Mouse (Mus musculus): Measurements from ENCODE around the gene Smarcd3. TPM values are rescaled to one million over a fixed set of nuclear protein-coding genes. Genes with fewer than 3 reads are reported as not detected.
A peak's percentile ranks its signal among the peaks of the same experiment; 100 is the strongest.

Smarcd3 gene
- polyA plus RNA-seq, 1 experiment from 2014 or later = 78.4 TPM

DNA sequence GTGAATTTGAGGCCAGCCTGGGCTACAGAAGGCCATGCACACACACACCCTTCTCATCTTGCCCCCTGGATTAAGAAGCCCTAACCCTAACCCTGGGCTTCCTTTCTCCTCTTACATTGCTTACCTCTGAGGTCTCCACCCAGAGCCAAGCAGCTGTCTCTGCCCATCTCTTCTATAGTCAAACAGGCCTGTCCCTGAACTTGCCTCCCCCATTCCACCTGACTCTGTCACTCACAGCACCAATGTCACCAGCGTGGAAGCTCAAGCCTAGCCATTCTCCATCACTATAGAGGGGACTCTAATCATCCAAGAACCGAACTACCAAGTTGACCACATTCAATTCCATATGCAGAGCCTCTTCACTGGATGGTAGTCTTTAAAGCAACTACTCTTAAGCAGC is 24.0 kb downstream of the Smarcd3 start:
- Histone ChIP-seq H3K4me3 (ENCODE audit: control insufficient read depth in 1 of 2, insufficient read depth in 1 of 2, low read depth in 1 of 2, low read length in 2 of 2) (peak overlapping the region in 1 of 2 experiments; percentile 84; a peak in 2 of 4 replicates), H3K27ac (replicated peaks in 1 of 2; ENCODE audit: control insufficient read depth in 1 of 2, insufficient read depth in 1 of 2, low read depth in 2 of 2, low read length in 2 of 2) (peak overlapping the region in 1 of 2 experiments; percentile 100; a peak in 2 of 4 replicates)

DNA sequence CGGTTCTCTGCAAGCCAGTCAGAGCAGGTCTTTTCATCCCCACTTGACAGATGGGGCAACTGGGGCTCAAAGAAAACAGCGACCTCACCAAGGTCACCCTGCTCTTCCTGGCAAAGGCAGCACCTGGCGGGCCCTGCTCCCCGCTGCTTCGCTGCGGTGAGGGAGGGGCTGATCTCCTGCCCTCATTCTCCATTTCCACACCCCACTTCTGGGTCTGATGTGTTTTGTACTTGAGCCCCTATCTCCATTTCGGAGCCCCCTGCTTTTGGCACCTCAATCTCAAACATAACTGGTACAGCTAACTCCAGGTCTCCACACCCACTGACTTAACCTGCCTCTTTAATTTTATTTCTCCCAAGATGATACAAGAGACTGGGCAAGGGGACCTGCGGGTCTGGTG is 25.1 kb downstream of the Smarcd3 start:
- no peaks in the 10 kb centered on the region for H3K9me3 ChIP-seq (ENCODE audit: control insufficient read depth, low read length)
- no peak for ATAC-seq (ENCODE audit: insufficient number of reproducible peaks, insufficient read depth, low FRiP score, low read depth)
- H3K27me3 ChIP-seq (ENCODE audit: control insufficient read depth, insufficient read depth, low read length) = no peaks in the 10 kb centered on the region
- peak overlapping the region in 1 of 2 experiments; percentile 28; a peak in 2 of 4 replicates for H3K27ac ChIP-seq (replicated peaks in 1 of 2; ENCODE audit: control insufficient read depth in 1 of 2, insufficient read depth in 1 of 2, low read depth in 2 of 2, low read length in 2 of 2)
- peak overlapping the region; percentile 94 for H3K4me2 ChIP-seq (ENCODE audit: low read length)
- H3K4me3 ChIP-seq (ENCODE audit: control insufficient read depth in 1 of 2, insufficient read depth in 1 of 2, low read depth in 1 of 2, low read length in 2 of 2) = peak overlapping the region; percentile 47 to 52
- peaks cover 27% of the 10 kb centered on the region for H3K36me3 ChIP-seq (ENCODE audit: control insufficient read depth, insufficient read depth, low read length)
- WGBS = 12% methylated on average over 8 of the region's 8 CpGs
- H3K9ac ChIP-seq (ENCODE audit: low read length) = peak overlapping the region; percentile 76
- peaks cover 36 to 45% of the 10 kb centered on the region in 2 experiments for H3K4me1 ChIP-seq (ENCODE audit: control insufficient read depth in 2 of 2, insufficient read depth in 2 of 2, low read length in 2 of 2)

More for the DNA sequence above, 24.0 kb downstream of the Smarcd3 start:
- 61% methylated on average over 2 of the region's 2 CpGs for WGBS
- ATAC-seq (ENCODE audit: insufficient number of reproducible peaks, insufficient read depth, low FRiP score, low read depth) = no peak
- H3K9me3 ChIP-seq (ENCODE audit: control insufficient read depth, low read length) = no peaks in the 10 kb centered on the region
- H3K4me1 ChIP-seq (ENCODE audit: control insufficient read depth in 2 of 2, insufficient read depth in 2 of 2, low read length in 2 of 2) = peaks cover 39 to 51% of the 10 kb centered on the region in 2 experiments
- peak overlapping the region; percentile 91 for H3K4me2 ChIP-seq (ENCODE audit: low read length)
- no peaks in the 10 kb centered on the region for H3K27me3 ChIP-seq (ENCODE audit: control insufficient read depth, insufficient read depth, low read length)
- H3K9ac ChIP-seq (ENCODE audit: low read length) = peak overlapping the region; percentile 95
- H3K36me3 ChIP-seq (ENCODE audit: control insufficient read depth, insufficient read depth, low read length) = peaks cover 16% of the 10 kb centered on the region

DNA sequence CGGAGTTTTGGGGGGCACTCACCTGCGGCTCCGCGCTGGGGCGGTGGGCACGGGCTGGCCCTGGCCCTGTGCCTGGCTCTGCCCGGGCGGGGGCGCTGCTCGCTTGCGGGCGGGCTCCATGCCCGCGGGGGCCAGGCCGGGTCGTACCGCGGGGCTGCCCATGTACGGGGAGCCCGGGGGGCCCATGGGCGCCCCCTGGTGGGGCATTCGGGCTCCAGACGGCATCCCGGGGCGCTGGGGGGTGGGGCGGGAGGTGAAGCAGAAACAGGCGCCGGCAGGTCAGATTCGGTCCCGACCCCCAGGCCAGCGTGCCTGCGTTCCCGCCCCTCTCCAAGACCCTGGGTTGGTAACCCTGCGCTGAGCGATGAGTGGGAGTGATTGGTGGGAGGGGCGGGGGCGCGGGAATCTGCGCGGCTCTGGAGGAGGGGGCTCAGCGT is 25.6 kb downstream of the Smarcd3 start:
- 2% methylated on average over 33 of the region's 41 CpGs for WGBS
- Histone ChIP-seq H3K4me2 (ENCODE audit: low read length) (peak overlapping the region; percentile 94), H3K9ac (ENCODE audit: low read length) (peak overlapping the region; percentile 76), H3K27ac (replicated peaks in 1 of 2; ENCODE audit: control insufficient read depth in 1 of 2, insufficient read depth in 1 of 2, low read depth in 2 of 2, low read length in 2 of 2) (peak overlapping the region in 1 of 2 experiments; percentile 47; a peak in 2 of 4 replicates), H3K27me3 (ENCODE audit: control insufficient read depth, insufficient read depth, low read length) (no peaks in the 10 kb centered on the region), H3K36me3 (ENCODE audit: control insufficient read depth, insufficient read depth, low read length) (peaks cover 32% of the 10 kb centered on the region), H3K9me3 (ENCODE audit: control insufficient read depth, low read length) (no peaks in the 10 kb centered on the region), H3K4me3 (ENCODE audit: control insufficient read depth in 1 of 2, insufficient read depth in 1 of 2, low read depth in 1 of 2, low read length in 2 of 2) (peak overlapping the region; percentile 47 to 52), H3K4me1 (ENCODE audit: control insufficient read depth in 2 of 2, insufficient read depth in 2 of 2, low read length in 2 of 2) (peaks cover 30 to 40% of the 10 kb centered on the region in 2 experiments)
- ATAC-seq (ENCODE audit: insufficient number of reproducible peaks, insufficient read depth, low FRiP score, low read depth) = no peak

DNA sequence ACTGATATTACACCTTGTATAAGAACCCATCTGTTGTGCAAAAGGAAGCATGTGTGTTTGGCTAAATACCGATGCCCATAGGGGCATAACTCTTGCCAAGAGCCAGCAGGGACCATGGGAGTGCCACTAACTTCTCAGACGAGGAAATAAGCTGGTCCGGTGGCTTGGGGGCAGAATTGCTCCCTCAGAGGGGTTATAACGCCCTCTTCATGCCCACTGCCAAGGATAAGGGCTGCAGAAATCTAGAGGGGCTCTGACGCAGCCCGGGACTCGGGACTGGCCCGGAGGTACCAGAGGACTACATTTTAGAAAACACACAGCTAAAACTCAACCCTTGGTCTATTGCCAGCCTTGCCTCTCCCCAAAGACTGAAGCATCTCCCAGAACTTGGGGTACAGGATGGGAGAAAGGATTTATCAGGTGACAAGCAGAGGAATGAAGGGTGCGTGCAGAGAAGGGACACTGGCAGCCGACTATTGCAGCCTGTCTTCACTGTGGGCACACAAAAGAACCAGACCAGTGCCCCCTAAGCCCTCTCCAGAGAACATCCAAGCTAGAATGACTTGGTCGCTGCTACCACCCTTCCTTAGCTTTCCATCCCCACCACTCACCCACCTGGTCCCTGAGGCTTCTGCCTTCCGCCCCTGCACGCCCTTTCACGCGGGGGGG is 26.2 kb downstream of the Smarcd3 start:
- Histone ChIP-seq H3K27ac (replicated peaks in 1 of 2; ENCODE audit: control insufficient read depth in 1 of 2, insufficient read depth in 1 of 2, low read depth in 2 of 2, low read length in 2 of 2) (peak overlapping the region in 1 of 2 experiments; percentile 47; a peak in 1 of 4 replicates), H3K4me1 (ENCODE audit: control insufficient read depth in 2 of 2, insufficient read depth in 2 of 2, low read length in 2 of 2) (peaks cover 25 to 34% of the 10 kb centered on the region in 2 experiments; a peak in 3 of 4 replicates)

DNA sequence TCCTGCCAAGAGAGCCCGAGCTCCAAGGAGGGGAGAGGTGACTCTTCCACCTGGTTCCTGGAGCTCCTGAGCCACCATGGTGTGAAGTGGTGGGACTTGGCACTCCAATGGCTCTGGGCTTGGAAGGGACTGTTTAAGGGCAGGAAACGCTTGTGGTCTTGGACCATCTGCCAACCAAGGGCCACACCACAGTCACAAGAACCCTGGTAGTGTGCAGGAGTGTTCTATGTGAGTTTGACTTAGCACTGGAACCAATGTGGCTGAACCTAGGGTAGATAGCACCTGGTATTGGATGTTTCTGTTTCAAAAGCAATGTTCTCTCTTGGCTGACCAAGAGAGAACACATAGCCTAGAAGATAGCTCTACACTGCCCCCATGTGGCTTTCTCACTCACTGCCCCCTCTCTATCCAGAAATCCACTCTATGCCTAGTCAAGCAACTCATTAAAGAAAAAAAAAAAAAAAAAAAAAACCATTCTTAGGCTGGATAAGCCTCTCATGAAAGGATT is 26.9 kb downstream of the Smarcd3 start:
- no peak overlapping the region for H3K27ac ChIP-seq (replicated peaks in 1 of 2; ENCODE audit: control insufficient read depth in 1 of 2, insufficient read depth in 1 of 2, low read depth in 2 of 2, low read length in 2 of 2)

More for the DNA sequence above, 26.2 kb downstream of the Smarcd3 start:
- Histone ChIP-seq H3K4me3 (ENCODE audit: control insufficient read depth in 1 of 2, insufficient read depth in 1 of 2, low read depth in 1 of 2, low read length in 2 of 2) (peak overlapping the region; percentile 47 to 52), H3K36me3 (ENCODE audit: control insufficient read depth, insufficient read depth, low read length) (peaks cover 38% of the 10 kb centered on the region), H3K9me3 (ENCODE audit: control insufficient read depth, low read length) (no peaks in the 10 kb centered on the region), H3K9ac (ENCODE audit: low read length) (peak overlapping the region; percentile 76), H3K4me2 (ENCODE audit: low read length) (peak overlapping the region; percentile 94), H3K27me3 (ENCODE audit: control insufficient read depth, insufficient read depth, low read length) (no peaks in the 10 kb centered on the region)
- WGBS = 31% methylated on average over 15 of the region's 15 CpGs
- no peak for ATAC-seq (ENCODE audit: insufficient number of reproducible peaks, insufficient read depth, low FRiP score, low read depth)

DNA sequence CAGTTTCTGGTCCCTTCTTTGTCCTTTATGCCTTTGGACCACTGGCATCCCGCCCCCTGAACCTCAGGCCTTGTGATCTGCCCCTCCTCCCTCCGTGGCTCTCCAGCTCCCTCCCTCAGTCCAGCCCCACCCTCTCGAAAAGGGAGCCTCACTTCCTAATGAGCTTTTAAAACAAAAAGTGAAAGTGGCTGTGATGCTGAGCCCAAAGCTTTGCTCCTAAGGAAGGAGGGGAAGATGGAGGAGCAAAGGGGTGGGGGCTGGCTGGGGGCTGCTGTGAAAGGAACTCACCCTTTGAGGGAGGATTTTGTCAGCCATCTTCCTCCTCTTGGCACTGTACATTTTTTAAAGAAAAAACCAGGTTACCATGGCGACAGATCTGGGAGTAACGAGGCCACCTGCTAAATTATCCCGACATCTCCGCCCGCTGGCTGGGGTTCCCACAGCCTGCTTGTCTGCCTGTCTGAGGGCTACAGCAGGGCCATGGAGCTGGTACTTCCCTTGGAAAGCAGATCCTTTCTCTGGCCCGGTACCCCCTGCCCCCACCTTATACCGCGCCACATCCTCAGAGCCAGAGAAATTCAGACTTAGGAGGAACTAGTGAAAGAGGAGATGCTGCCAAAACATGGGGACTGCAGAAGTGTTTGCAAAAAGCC is 27.6 kb downstream of the Smarcd3 start:
- WGBS = 53% methylated on average over 11 of the region's 11 CpGs
- H3K4me1 ChIP-seq (ENCODE audit: control insufficient read depth in 2 of 2, insufficient read depth in 2 of 2, low read length in 2 of 2) = peaks cover 20 to 31% of the 10 kb centered on the region in 2 experiments; a peak in 3 of 4 replicates
- no peak for ATAC-seq (ENCODE audit: insufficient number of reproducible peaks, insufficient read depth, low FRiP score, low read depth)

More for the DNA sequence above, 26.9 kb downstream of the Smarcd3 start:
- Histone ChIP-seq H3K36me3 (ENCODE audit: control insufficient read depth, insufficient read depth, low read length) (peaks cover 45% of the 10 kb centered on the region), H3K9me3 (ENCODE audit: control insufficient read depth, low read length) (no peaks in the 10 kb centered on the region), H3K4me3 (ENCODE audit: control insufficient read depth in 1 of 2, insufficient read depth in 1 of 2, low read depth in 1 of 2, low read length in 2 of 2) (no peak overlapping the region), H3K27me3 (ENCODE audit: control insufficient read depth, insufficient read depth, low read length) (no peaks in the 10 kb centered on the region), H3K9ac (ENCODE audit: low read length) (no peak overlapping the region), H3K4me2 (ENCODE audit: low read length) (no peak overlapping the region), H3K4me1 (ENCODE audit: control insufficient read depth in 2 of 2, insufficient read depth in 2 of 2, low read length in 2 of 2) (peaks cover 20 to 28% of the 10 kb centered on the region in 2 experiments; a peak in 3 of 4 replicates)
- 77% methylated on average over 2 of the region's 2 CpGs for WGBS
- no peak for ATAC-seq (ENCODE audit: insufficient number of reproducible peaks, insufficient read depth, low FRiP score, low read depth)

DNA sequence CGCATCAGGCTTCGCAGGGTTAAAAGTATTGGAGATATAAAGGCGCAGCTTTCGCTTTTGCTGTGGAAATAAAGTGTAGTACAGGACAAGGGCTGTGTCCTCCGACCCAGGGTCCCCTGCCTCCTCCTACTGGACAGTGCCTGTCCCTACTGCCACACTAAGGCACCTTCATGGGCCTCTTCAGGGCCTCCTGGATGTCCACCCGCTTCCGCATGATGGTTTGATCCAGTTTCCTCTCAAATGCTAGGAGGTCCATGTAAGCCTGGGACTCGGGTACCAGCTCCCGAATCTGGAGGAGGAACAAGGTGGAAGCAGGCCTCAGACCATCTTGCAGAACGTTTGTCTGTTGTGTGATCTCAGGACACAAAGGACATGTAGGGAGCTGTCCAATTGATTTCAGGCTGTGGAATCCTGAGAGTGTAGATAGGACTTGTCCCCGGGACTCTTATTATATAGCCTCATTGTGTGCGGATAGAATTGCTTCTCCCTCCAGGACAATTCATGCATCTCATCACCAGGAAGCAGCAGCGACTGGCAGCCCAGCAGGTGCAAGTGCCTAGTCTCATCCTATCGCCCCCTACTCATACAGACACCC is 28.3 kb downstream of the Smarcd3 start:
- WGBS = 76% methylated on average over 14 of the region's 14 CpGs
- Histone ChIP-seq H3K9me3 (ENCODE audit: control insufficient read depth, low read length) (no peaks in the 10 kb centered on the region), H3K36me3 (ENCODE audit: control insufficient read depth, insufficient read depth, low read length) (peaks cover 59% of the 10 kb centered on the region), H3K4me3 (ENCODE audit: control insufficient read depth in 1 of 2, insufficient read depth in 1 of 2, low read depth in 1 of 2, low read length in 2 of 2) (no peak overlapping the region), H3K9ac (ENCODE audit: low read length) (no peak overlapping the region), H3K4me2 (ENCODE audit: low read length) (no peak overlapping the region), H3K4me1 (ENCODE audit: control insufficient read depth in 2 of 2, insufficient read depth in 2 of 2, low read length in 2 of 2) (peaks cover 23 to 35% of the 10 kb centered on the region in 2 experiments; a peak in 3 of 4 replicates), H3K27ac (replicated peaks in 1 of 2; ENCODE audit: control insufficient read depth in 1 of 2, insufficient read depth in 1 of 2, low read depth in 2 of 2, low read length in 2 of 2) (no peak overlapping the region), H3K27me3 (ENCODE audit: control insufficient read depth, insufficient read depth, low read length) (no peaks in the 10 kb centered on the region)
- ATAC-seq (ENCODE audit: insufficient number of reproducible peaks, insufficient read depth, low FRiP score, low read depth) = no peak

More for the DNA sequence above, 27.6 kb downstream of the Smarcd3 start:
- Histone ChIP-seq H3K4me2 (ENCODE audit: low read length) (no peak overlapping the region), H3K27ac (replicated peaks in 1 of 2; ENCODE audit: control insufficient read depth in 1 of 2, insufficient read depth in 1 of 2, low read depth in 2 of 2, low read length in 2 of 2) (no peak overlapping the region), H3K9me3 (ENCODE audit: control insufficient read depth, low read length) (no peaks in the 10 kb centered on the region), H3K36me3 (ENCODE audit: control insufficient read depth, insufficient read depth, low read length) (peaks cover 52% of the 10 kb centered on the region), H3K9ac (ENCODE audit: low read length) (no peak overlapping the region), H3K4me3 (ENCODE audit: control insufficient read depth in 1 of 2, insufficient read depth in 1 of 2, low read depth in 1 of 2, low read length in 2 of 2) (no peak overlapping the region), H3K27me3 (ENCODE audit: control insufficient read depth, insufficient read depth, low read length) (no peaks in the 10 kb centered on the region)
